Mouse (Mus musculus): ENCODE data around the gene Metap1.

DNA sequence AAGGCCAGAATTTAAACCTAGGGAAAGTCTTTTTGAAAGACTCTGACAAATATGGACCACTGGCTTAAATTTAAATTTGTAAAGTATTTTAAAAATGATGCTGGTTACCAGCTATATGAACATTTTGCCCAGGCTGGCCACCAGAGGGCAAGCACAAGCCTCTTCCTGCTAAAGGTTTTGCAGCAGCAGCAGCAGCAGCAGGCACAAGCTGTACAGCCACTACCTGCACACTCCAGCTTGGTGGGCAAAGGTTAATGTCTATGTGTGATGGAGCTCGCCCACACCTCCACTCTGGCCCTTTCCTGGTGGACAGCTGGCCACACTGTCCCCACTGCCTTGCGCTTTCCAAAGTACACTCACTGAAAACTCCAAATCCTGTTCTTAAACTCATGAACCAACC, 26.2 kb downstream of the Metap1 start:
- no peak for TF ChIP-seq POLR2A (IDR thresholded peaks at IDR 0.05; ENCODE audit: low read depth, low read length)
- TF ChIP-seq CTCF (IDR thresholded peaks at IDR 0.05; ENCODE audit: borderline replicate concordance, insufficient read depth, low read length): peak; percentile 42; the same call in 1 of the 2 replicates

Data from embryonic fibroblast, embryonic 13.5 days (primary cell).